Mouse (Mus musculus) gastrocnemius, postnatal 14 days (tissue): Measurements from ENCODE around the gene Mkrn1. TPM values are rescaled to one million over a fixed set of nuclear protein-coding genes. Genes with fewer than 3 reads are reported as not detected.
"Not testable (repeated sequence)": the region's sequence is repeated elsewhere in the genome, so short reads cannot be mapped to it uniquely, and the experiment has no call there.

Experiments used
- DNase-seq: peaks from one replicate; pipeline ENCODE4 v3.0.0; 2021; ENCODE audit warnings: mixed read lengths
- intact Hi-C: fragments of 180-260 bp; cut with DNase I; formaldehyde crosslinking; loops from one replicate; pipeline ENCODE4 v1.15.1; 2025; ENCODE audit warnings: low total_unique reads
- total RNA-seq, 2 experiments: library from RNA; stranded (reverse); gene quantifications; 2 replicates each; pipeline ENCODE4 v1.2.3; 2021

Mkrn1 gene
- total RNA-seq, 2 experiments from 2014 or later: 25.0 to 26.7 TPM

DNA sequence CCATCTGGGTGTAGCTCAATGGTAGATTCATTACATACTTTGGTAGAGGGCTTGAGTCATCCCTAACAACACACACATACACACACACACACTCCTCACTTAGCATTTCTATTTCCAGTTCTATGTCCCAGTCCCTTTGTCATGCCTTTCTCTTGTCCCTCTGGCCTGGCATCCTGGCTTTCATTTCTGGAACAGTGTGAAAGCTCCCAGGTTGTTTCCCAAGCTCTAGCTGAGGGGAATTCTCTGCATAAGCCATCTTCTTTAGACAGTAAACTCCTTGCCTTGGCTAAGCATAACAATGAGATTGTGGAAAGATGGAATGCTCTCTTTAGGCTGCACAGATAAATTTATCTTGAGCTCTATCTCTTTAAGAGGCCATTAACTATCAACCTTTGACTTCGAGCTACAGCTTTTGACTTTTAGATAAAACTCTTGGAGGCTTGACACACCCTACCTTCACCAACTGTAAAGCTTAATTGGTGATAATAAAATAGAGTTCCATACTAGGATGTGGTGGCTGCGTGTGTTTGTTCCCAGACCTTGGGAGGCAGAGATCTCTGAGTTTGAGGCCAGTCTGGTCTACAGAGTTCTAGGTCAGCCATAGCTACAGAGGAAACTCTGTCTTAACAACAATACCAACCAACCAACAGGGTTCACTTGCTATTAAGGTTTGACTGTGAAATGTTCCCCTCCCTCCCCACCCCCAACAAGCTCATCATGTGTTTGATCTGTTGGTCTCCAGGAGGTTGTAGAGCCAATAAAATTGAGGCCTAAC is 14.0 kb upstream of the Mkrn1 start:
- no peak for DNase-seq
- intact Hi-C loops: no loop called here

- intact Hi-C loops: no loop called here
- no peak for DNase-seq
These were observed 13.4 kb upstream of the Mkrn1 start for GRCm38 (mm10) chr6:39433701-39434100.

DNA sequence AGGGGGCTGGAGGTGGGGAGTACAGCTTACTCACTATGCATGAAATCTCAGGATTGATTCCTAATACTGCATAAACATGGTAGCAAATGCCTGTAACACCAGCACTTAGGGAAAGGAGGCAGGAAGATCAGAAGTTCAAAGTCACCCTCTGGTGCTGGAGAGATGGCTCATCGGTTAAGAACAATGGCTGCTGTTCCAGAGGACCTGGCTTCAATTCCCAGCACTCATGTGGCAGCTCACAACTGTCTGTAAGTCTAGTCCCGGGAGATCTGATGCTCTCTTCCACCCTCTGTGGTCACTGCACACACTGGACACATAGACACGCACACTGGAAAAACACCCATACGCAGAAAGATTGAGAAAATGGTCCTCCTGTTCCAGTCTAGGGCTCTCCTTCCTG is 12.9 kb upstream of the Mkrn1 start:
- intact Hi-C loops: no loop called here
- no peak for DNase-seq

- intact Hi-C loops: no loop called here
- DNase-seq: no peak
These were observed 10.5 kb upstream of the Mkrn1 start for GRCm38 (mm10) chr6:39430722-39431121.

- intact Hi-C loops: no loop called here
- no peak for DNase-seq
These were observed 8.9 kb upstream of the Mkrn1 start for GRCm38 (mm10) chr6:39429007-39429788.

GRCm38 (mm10) chr6:39427276-39428003 is 7.2 kb upstream of the Mkrn1 start:
- intact Hi-C loops: no loop called here
- no peak for DNase-seq

DNA sequence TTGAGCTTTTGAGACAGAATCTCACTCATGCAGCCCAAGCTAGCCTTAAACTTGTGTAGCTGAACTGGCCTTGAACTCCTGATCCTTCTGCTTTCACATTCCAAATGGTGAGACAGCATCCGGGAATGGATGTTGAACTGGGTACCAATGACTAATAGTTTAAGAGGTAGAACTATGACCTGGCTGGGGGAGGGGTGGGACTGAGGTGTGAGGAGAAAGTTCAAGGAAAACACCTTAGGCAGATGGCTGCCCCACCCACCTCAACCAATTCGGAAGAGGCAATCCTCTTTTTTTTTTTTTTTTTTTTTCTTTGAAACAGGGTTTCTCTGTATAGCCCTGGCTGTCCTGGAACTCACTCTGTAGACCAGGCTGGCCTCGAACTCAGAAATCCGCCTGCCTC is 6.5 kb upstream of the Mkrn1 start:
- intact Hi-C loops: no loop called here
- DNase-seq: no peak

GRCm38 (mm10) chr6:39425181-39425580 is 4.9 kb upstream of the Mkrn1 start:
- intact Hi-C loops: no loop called here
- DNase-seq: no peak

DNA sequence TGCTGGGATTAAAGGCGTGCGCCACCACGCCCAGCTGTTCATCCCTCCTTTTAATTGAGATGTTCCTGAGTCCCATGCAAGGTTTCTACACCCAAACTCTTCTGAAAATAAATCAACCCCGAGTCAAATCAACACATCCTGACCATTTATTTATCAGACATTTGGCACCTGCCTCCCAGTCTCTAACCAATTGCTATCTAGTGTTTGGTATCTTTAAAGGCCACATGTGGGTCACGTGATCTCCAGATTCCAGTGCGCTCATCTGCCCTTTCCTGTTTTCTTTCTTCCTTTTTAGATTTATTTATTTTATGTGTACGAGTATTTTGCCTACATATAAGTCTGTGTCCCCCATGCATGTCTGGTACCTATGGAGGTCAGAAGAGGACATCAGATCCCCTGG is 3.4 kb upstream of the Mkrn1 start:
- intact Hi-C loops: no loop called here
- no peak for DNase-seq

- intact Hi-C loops: no loop called here
- DNase-seq: no peak
These were observed 2.9 kb upstream of the Mkrn1 start for GRCm38 (mm10) chr6:39423130-39423551.

GRCm38 (mm10) chr6:39420867-39421266 is 605 bp upstream of the Mkrn1 start:
- intact Hi-C loops: no loop called here
- no peak for DNase-seq

DNA sequence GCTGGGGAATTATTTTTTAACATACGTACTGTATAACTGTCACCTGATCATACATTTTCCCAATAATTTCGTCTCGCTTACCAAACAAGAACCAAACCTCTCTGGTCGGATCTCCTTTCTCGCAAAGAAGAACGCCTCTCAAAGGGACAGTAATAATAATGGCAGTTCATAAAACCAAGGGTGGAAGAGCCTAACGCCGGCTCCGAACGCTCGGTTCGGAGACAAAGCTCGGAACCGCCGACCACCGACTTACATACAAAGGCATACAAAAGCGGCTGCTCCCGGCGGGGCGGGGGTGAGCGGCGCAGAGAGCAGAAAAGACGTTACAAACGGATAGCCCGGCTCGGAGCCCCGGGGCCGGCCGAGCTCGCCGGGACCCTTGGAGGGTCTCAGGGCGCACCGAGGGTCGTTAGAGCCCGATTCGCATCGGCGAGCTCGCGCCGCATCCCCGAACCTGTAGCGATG is 844 bp downstream of the Mkrn1 start:
- DNase-seq: no peak
- intact Hi-C loops: no loop called here

GRCm38 (mm10) chr6:39416654-39417053 is 3.6 kb downstream of the Mkrn1 start:
- intact Hi-C loops, DNase-seq: not testable (repeated sequence)

DNA sequence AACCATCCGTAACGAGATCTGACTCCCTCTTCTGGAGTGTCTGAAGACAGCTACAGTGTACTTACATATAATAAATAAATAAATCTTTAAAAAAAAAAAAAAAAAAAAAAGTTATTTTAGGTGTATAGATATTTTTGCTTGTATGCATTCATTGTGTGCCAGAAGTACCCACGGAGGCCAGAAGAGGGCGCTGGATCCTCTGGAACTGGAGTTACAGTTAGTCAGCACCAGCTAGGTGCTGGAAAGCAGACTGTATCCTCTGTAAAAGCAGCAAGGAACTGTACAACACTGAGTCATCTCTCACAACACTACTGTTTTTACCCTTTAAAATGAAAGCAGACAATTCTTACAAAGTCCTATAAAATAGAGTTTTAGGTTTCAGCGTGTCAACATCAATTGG is 4.5 kb downstream of the Mkrn1 start:
- intact Hi-C loops: no loop called here
- DNase-seq: peak; percentile 46

DNA sequence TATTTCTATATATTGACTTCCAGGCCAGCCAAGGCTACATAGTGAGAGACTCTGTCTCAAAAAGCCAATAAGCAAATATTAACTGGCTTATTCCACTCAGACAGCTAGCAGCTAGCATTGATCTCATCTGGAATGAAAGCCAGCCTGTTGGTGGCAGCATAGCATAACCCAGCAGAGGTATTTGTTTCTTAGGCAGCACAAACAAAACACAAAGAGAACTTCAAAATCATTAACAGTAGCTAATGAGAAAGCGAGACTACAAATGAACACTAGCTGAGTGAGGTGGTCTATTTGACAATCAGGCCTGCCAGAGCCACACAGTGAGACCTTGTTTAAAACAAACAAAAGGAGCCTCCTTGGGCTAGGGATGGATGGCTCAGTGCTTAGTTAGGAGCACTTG is 6.2 kb downstream of the Mkrn1 start:
- no peak for DNase-seq
- intact Hi-C loops: no loop called here

DNA sequence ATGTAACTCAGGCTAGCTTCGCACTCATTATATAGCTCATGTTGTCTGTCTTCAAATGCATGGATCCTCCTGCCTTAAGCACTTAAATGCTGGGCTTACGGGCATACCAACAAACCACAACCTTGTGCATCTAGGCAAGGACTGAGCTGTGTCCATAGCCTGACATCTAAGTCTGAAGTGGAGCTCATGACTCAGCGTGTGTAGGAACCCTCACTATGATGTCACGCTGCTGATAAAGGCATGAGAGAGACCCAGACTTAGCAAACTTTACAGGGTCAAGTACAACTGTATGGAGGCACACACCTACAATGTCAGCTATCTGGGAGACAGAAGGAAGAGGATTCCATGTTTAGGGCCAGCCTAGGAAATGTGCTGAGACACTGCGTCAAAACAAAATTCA is 13.8 kb downstream of the Mkrn1 start:
- no peak for DNase-seq
- intact Hi-C loops: no loop called here

DNA sequence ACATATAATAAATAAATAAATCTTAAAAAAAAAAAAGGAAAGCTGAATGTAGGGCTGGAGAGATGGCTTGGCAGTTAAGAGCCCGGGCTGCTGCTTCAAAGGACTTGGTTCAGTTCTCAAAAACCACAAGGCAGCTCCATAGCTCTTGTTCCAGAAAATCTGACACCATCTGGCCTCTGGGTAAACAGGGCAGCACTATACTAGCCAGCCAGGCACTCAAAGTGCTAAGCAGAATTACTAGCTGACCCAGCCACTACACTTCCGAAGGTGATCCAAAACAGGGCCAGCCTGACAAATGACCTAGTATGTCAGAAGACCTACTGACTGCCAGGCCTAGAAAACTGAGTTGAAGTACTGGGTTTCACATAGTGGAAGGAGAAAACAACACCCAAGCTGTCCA is 17.1 kb downstream of the Mkrn1 start:
- intact Hi-C loops: no loop called here
- DNase-seq: peak; percentile 25

DNA sequence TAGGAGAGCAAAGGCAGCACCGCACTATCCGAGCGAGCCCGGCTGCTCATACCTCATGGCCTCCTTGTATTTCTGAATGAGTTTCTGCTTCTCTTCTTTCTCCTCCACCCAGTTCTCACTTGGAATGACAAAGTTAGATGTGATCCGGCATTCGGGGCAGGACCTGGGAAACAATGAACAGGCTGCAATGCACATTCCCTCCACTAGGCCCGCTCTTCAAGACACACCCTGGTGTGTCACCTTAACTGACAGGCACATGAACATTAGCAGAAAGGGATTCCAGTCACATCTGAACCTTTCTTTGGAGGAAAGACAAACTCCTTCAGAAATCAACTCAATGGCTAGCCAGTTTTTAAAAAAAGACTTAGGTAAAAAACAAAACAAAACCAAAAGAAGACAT is 19.9 kb downstream of the Mkrn1 start:
- intact Hi-C loops: no loop called here
- no peak for DNase-seq

- intact Hi-C loops: no loop called here
- no peak for DNase-seq
These were observed 21.9 kb downstream of the Mkrn1 start for GRCm38 (mm10) chr6:39398342-39398741.

GRCm38 (mm10) chr6:39397046-39397445 is 23.2 kb downstream of the Mkrn1 start:
- intact Hi-C loops: no loop called here
- DNase-seq: no peak
